Mouse (Mus musculus) duodenum, adult 2 months (tissue): ENCODE measurements around the gene Zmym3. TPM values are rescaled to one million over a fixed set of nuclear protein-coding genes. Genes with fewer than 3 reads are reported as not detected.

Source experiments
- polyA plus RNA-seq: library from polyadenylated mRNA; depleted of rRNA; stranded (reverse); fragments of >200 nt; gene quantifications from 2 replicates; pipeline ENCODE4 v1.2.3, GENCODE M21; 2012; ENCODE audit warnings: low replicate concordance; rRNA removed

The Zmym3 gene
- 7.0 and 11.7 TPM in 2 replicates for polyA plus RNA-seq

GRCm38 (mm10) chrX:101420700-101421095 lies at the start of gene Zmym3:
Zmym3 (minus strand) TSS chrX:101420849.

GRCm38 (mm10) chrX:101448886-101449475 lies 28.3 kb upstream of the Zmym3 start, which contains the start of gene Itgb1bp2:
Itgb1bp2 (plus strand) TSS chrX:101449088.

DNA sequence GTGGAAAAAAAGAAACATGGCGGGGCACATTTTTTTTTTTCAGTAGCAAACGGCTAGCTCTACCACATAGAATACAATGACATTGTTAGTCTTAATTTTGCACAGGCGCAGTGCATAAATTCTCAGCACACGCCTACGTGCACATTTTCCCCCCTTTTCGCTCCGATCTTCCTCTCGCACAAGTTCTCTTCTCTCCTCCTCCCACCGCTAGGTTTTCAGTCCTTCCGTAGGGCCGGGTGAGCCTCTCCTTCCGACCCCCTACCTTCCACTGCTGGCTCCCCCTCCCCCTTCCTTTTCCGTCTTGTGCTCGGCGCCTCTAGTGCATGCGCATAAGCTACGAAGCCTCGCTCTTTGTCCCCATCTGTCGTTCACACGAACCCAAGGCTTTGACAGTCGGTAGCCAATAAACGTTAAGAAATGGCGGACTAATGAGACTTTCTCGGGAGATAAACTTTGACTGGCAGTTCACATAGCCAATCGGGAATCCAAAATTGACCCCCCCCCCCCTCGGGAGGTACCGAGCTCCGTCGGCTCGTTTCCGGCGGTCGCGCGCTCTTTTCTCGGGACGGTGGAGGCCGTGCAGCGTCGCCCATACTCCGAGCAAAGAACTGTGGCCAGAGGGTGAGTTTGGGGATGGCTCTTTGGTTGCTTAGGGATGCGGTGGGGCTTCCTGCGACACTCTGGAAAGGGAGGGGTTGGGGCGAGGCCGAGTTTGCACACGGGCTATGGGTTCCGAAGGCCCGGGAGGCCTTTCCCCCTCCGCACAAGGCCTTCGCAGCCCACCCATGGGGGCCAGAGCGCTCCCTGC lies 8.7 kb upstream of the Zmym3 start, which contains the start of gene Nono:
Gene Nono, plus strand, starts transcription at position 177 of the 808 bp plus-strand sequence.

DNA sequence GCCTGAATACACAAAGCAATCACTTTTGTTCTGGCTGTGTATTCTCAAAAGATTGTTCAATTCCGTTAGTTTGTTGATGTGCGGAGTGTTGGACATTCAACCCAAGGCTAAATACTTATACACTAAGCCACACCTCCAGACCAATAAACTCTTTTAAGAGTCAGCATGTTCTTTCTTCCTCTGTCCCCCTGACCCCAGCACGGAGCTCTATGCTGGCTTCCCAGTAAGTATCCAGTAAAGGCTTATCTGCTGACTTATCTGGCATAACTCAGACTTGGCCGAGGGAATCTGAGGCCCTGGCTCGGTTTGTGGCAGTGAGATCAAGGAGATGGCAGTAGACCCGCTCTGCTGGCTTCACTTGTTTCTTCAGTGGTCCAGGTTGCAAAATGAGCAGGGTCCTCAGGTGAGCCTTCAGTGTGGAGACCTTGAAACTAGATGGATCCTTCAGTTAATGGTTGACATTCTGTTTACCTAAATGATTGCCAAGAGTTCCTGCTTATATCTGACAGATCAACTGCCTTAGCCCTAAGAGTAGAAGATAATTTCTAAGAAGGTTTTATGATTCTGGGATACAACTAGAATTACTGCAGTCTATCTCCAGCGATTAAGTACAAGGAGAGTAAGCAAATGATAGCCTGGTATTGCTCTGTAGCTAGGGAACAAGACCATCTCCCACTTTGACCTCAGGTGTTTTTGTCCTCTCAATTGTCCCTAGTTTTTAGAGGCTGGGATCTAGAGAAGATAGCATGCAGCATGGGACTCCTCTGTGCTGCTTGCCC lies 44.3 kb downstream of the Zmym3 start, which contains the start of gene Gjb1:
Gene Gjb1, plus strand, starts transcription at position 189 of the 779 bp plus-strand sequence.

Other genes starting within 250 kb of the Zmym3 start
- gene Snx12, start 198.3 kb downstream of the Zmym3 start, polyA plus RNA-seq, result 7.3 and 13.9 TPM in 2 replicates
- 27.4 and 30.8 TPM in 2 replicates for gene Foxo4, start 166.3 kb downstream of the Zmym3 start, polyA plus RNA-seq
- not detected in 2 replicates for gene Gm614, start 156.9 kb downstream of the Zmym3 start, polyA plus RNA-seq
- gene Il2rg, start 152.6 kb downstream of the Zmym3 start, polyA plus RNA-seq, result 5.3 and 11.3 TPM in 2 replicates
- not detected in 2 replicates for gene Gm20489, start 151.8 kb downstream of the Zmym3 start, polyA plus RNA-seq
- 92.3 and 204 TPM in 2 replicates for gene Med12, start 146.8 kb downstream of the Zmym3 start, polyA plus RNA-seq
- gene Nlgn3, start 121.7 kb downstream of the Zmym3 start, polyA plus RNA-seq, result 0.04 and 0.15 TPM in 2 replicates
- 92.5 and 157 TPM in 2 replicates for gene Gjb1, start 44.5 kb downstream of the Zmym3 start, polyA plus RNA-seq
- 27.6 and 40.4 TPM in 2 replicates for gene Nono, start 8.5 kb upstream of the Zmym3 start, polyA plus RNA-seq
- 0.13 and 0.36 TPM in 2 replicates for gene Itgb1bp2, start 28.2 kb upstream of the Zmym3 start, polyA plus RNA-seq
- gene Taf1, start 111.9 kb upstream of the Zmym3 start, polyA plus RNA-seq, result 0.46 and 0.64 TPM in 2 replicates
- gene Ogt, start 219.2 kb upstream of the Zmym3 start, polyA plus RNA-seq, result 8.3 and 14.9 TPM in 2 replicates